Mouse (Mus musculus): ENCODE results near the gene Chil4.

The Chil4 gene

GRCm38 (mm10) chr3:106170522-106171053 lies 48.7 kb downstream of the Chil4 start:
- DNase-seq (ENCODE audit: low spot score in 2 of 2), result no peak

DNA sequence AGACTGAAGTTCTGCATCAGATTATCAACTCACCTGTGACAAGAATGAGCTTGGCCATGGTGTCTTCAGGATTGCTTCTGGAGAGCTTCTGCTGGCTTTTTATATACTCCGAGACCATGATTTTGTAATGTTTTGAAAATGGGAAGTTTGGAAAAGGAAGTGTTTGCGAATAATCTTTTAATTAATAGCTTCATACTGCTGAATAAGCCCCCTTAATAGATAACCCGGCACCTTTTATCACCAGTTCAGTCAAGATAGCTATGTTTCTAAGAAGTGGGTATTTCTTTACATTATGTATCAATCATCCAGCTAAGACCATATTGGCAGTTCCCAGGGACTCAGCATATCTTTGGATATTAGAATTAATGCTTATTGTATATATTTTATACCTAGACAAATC lies 51.8 kb downstream of the Chil4 start, which contains the start of gene Chil3:
Gene Chil3, minus strand, starts transcription at position 101 of the 400 bp plus-strand sequence.
- DNase-seq (ENCODE audit: low spot score in 2 of 2), result no peak

DNA sequence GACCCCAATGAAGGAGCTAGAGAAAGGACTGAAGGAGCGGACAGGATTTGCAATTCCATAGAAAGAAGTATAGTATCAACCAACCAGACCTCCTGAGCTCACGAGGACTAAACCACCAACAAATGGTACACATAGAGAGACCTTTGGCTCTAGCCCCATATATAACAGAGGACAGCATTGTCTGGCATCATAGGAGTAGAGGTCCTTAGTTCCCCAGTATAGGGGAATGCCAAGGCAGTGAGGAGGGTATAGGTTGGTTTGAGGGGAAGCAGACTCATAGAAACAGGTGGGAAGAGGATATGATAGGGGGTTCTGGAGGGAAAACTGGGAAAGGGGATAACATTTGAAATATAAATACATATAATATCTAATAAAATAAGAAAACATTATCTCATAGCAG lies 64.9 kb downstream of the Chil4 start:
- no peak for DNase-seq (ENCODE audit: low spot score in 2 of 2)

Measured in cerebellum, postnatal 4 days (tissue).